Mouse (Mus musculus): ENCODE measurements around the gene Amn. TPM values are rescaled to one million over a fixed set of nuclear protein-coding genes. Genes with fewer than 3 reads are reported as not detected.

Gene Amn
- polyA plus RNA-seq (2015; fragmentation: Nextera tagmentation; extraction: Ambion mirVana) = 1.9 and 2.0 TPM in 2 replicates

DNA sequence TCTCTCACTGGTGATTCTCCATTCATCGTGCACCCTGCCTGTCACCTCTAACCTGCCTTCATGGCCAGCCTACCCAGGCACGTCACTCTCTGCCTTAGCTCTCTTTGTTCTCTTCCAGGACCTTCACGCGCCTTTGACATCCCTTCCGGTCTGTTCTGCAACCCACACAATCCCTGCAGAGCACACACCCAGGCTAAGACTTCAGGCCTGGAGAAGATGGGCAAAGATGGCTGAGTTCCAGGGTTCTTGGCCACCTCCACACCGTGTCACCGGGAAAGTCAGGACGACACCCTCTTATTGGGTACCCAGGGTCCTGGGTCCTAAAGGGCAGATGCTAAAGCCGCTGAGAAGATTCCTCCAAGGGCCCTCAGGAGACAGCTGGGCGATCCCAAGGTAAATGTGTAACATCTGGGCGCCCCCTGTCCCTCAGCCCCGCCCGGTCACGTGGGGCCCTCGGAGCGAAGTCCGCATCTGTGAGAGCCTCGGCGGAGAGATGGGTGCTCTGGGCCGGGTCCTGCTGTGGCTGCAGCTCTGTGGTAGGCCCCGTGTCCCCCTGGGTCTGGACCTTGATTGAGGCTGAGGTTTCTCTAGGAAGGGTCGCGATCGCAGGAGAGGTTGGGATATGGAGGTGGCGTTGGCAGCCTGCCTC lies at the start of gene Amn:
Amn (plus strand) TSS at position 467 of the 649 bp plus-strand sequence.
- H3K9me3 ChIP-seq = no peaks in the 10 kb centered on the region
- no peak for ATAC-seq
- peaks cover 69% of the 10 kb centered on the region for H3K27me3 ChIP-seq
- H3K4me1 ChIP-seq (replicated peaks) = peaks cover 27% of the 10 kb centered on the region
- 0 out of 2 replicates have a peak, but pooled peaks cover 6% of the 10 kb centered on the region for H3K36me3 ChIP-seq
- 44% methylated on average over 25 of the region's 25 CpGs for WGBS
- no peak within 1 kb of the TSS for H3K27ac ChIP-seq
- no peak within 1 kb of the TSS for H3K9ac ChIP-seq (replicated peaks)
- H3K4me3 ChIP-seq (replicated peaks) = no peak within 1 kb of the TSS
- H3K4me2 ChIP-seq (replicated peaks) = no peak within 1 kb of the TSS

DNA sequence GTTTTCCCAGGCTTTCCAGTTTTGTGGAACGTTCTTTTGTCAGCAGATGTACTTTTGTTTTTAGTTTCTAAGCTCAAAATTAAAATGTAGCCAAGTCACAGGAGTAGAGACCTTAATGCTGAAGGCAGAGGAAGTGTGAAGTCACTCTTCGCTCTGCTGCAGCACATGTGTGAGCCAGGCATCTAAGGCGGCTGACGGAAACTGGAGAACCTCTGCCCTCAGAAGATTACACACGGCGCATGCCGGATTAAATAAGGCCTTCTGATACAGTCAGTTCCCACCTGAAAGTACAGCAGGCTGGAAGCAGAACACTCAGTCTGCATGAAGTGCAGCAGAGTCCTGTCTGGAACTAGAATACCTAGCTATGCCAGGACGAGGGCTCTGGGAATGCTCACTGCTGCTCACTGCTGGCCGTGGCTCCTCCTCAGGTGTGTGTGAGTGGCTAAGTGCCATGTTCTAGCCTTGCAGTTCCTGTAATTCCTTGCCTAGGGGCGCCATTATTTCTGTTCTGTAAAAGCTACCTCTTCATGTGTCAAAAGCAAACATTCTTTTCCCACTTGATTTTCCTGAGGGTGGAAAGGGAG lies 45.6 kb upstream of the Amn start:
- Histone ChIP-seq H3K27ac (no peak overlapping the region), H3K4me3 (replicated peaks) (no peak overlapping the region), H3K4me1 (replicated peaks) (no peaks in the 10 kb centered on the region), H3K9ac (replicated peaks) (no peak overlapping the region), H3K4me2 (replicated peaks) (no peak overlapping the region), H3K27me3 (no peaks in the 10 kb centered on the region), H3K9me3 (peaks cover 8% of the 10 kb centered on the region; the same call in 1 of the 2 replicates), H3K36me3 (peaks cover 37% of the 10 kb centered on the region)
- ATAC-seq = no peak
- WGBS = 82% methylated on average over 10 of the region's 10 CpGs

DNA sequence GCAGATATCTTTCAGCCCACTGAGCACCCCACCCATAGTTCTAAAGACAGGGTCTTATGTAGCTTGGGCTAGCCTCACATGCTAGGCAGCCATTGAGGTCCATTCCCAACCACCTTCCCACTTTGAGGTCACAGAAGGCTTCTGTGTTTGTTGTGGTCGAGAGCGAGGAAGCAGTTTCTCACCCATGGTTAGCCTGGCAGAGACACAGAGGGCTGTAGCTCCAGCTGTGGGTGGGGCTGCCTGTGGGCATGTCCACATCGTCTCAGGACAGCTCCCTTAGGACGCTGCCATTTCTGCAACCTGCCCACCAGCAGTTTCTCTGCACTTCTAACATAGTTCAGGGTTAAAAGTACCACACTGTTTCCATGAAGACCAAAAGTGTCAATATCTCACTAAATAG lies 43.5 kb upstream of the Amn start:
- Histone ChIP-seq H3K36me3 (peaks cover 16% of the 10 kb centered on the region), H3K9ac (replicated peaks) (no peak overlapping the region), H3K27me3 (no peaks in the 10 kb centered on the region), H3K4me3 (replicated peaks) (no peak overlapping the region), H3K27ac (no peak overlapping the region), H3K4me2 (replicated peaks) (no peak overlapping the region), H3K9me3 (peaks cover 1% of the 10 kb centered on the region; the same call in 1 of the 2 replicates), H3K4me1 (replicated peaks) (no peaks in the 10 kb centered on the region)
- no peak for ATAC-seq
- 78% methylated on average over 4 of the region's 4 CpGs for WGBS

DNA sequence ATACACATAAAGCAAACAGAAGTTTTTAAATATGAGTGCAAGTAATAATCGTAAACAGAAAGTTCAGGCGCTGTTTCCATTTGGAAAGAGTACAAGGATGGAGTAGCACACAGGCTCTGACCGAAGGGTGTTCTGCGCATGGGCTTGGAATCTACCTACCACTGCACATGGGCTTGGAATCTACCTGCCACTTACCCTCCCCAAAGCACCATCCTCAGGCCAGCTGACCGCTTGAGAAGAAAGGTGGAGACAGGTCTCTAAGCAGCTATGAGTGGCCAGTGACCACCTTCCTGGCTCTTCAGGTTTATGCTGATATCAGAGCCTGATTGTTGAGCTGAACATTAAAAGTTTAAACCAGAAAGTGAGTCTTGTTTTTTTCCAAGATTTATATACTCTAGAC lies 42.4 kb upstream of the Amn start:
- no peak for ATAC-seq
- no peaks in the 10 kb centered on the region for H3K4me1 ChIP-seq (replicated peaks)
- no peaks in the 10 kb centered on the region for H3K27me3 ChIP-seq
- H3K9ac ChIP-seq (replicated peaks) = no peak overlapping the region
- H3K4me2 ChIP-seq (replicated peaks) = no peak overlapping the region
- H3K9me3 ChIP-seq = no peaks in the 10 kb centered on the region
- WGBS = 98% methylated on average over 5 of the region's 5 CpGs
- no peak overlapping the region for H3K4me3 ChIP-seq (replicated peaks)
- H3K27ac ChIP-seq = no peak overlapping the region
- 0 out of 2 replicates have a peak, but pooled peaks cover 8% of the 10 kb centered on the region for H3K36me3 ChIP-seq

DNA sequence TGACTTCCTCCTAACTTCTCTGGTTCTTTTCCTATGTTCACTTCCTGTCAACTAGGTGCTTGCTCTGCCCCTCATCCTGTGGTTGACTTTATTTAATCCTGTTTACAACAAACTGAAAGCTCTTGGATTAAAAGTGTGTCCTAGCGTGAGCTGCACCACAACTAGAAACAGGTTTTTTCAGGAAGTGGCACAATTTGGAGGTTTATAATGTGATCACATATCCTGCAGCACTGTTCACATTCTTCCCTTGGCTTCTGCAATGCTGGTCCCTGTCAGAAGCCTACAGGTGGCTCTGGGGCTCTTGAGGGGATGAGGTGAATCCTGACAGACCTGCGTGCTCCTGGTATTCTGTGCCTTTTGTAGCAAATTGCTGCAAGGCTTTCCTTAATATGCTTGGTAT lies 40.1 kb upstream of the Amn start:
- ATAC-seq = no peak
- Histone ChIP-seq H3K27me3 (no peaks in the 10 kb centered on the region), H3K4me1 (replicated peaks) (no peaks in the 10 kb centered on the region), H3K4me3 (replicated peaks) (no peak overlapping the region), H3K4me2 (replicated peaks) (no peak overlapping the region), H3K36me3 (peaks cover 16% of the 10 kb centered on the region; the same call in 1 of the 2 replicates), H3K27ac (no peak overlapping the region), H3K9ac (replicated peaks) (no peak overlapping the region), H3K9me3 (no peaks in the 10 kb centered on the region)
- WGBS = 90% methylated on average over 2 of the region's 2 CpGs

DNA sequence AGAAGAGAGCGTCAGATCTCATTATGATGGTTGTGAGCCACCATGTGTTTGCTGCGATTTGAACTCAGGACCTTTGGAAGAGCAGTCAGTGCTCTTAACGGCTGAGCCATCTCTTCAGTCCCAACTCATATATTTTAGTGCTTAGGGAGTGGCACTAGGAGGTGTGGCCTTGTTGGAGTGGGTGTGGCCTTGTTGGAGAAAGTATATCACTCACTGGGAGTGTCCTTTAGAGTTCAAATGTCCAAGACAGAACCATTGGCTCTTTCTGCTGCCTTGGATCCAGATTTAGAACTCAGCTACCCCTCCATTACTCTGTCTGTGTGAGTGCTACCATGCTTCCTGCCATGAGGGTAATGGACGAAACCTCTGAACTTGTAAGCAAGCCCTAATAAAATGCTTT lies 37.1 kb upstream of the Amn start:
- H3K4me3 ChIP-seq (replicated peaks) = no peak overlapping the region
- no peaks in the 10 kb centered on the region for H3K4me1 ChIP-seq (replicated peaks)
- no peak for ATAC-seq
- no peak overlapping the region for H3K4me2 ChIP-seq (replicated peaks)
- no peaks in the 10 kb centered on the region for H3K27me3 ChIP-seq
- no peaks in the 10 kb centered on the region for H3K9me3 ChIP-seq
- no peak overlapping the region for H3K27ac ChIP-seq
- H3K9ac ChIP-seq (replicated peaks) = no peak overlapping the region
- 95% methylated on average over 4 of the region's 4 CpGs for WGBS
- peaks cover 25% of the 10 kb centered on the region for H3K36me3 ChIP-seq

DNA sequence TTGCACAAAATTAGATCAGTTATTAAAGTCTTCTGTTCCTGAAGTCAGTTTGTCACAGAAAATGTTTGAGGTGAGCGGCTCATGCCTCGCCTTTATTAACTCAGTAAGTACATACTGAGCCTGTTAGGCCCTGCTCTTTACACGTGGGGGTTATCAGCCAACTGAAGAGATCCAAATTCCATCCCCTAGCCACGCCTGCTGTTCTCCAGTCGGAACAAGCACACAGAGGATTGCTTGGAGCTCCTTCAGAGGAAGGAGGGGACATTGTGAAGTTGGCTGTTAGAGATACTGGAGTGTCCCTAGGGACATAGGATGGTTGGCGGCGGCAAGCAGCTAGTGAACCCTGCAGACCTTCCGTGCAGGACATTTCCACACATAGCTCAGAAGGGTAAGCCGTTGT lies 36.5 kb upstream of the Amn start:
- Histone ChIP-seq H3K27me3 (no peaks in the 10 kb centered on the region), H3K27ac (no peak overlapping the region), H3K36me3 (peaks cover 30% of the 10 kb centered on the region), H3K4me2 (replicated peaks) (no peak overlapping the region), H3K4me1 (replicated peaks) (no peaks in the 10 kb centered on the region), H3K9ac (replicated peaks) (no peak overlapping the region), H3K4me3 (replicated peaks) (no peak overlapping the region), H3K9me3 (no peaks in the 10 kb centered on the region)
- ATAC-seq = no peak
- WGBS = 89% methylated on average over 9 of the region's 9 CpGs

DNA sequence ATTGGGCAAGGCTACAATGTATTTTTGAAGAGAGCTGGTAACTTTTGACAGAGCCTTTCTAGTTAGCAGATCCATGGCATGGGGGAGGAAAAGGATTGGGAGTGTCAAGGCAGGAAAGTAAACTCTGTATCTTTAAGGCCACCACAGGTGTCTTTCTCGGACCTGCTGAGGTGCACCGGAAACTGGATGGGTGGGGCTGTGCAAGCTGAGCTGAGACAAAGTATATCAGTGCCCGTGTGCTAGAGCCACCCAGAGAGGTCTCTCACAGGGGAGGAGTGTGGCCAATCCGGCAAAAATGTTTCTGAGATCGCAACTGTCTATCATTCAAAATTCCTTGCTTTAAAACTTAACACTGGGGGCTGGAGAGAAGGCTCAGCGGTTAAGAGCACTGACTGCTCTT lies 35.3 kb upstream of the Amn start:
- no peaks in the 10 kb centered on the region for H3K4me1 ChIP-seq (replicated peaks)
- no peak overlapping the region for H3K27ac ChIP-seq
- no peak overlapping the region for H3K4me3 ChIP-seq (replicated peaks)
- H3K9me3 ChIP-seq = no peaks in the 10 kb centered on the region
- H3K4me2 ChIP-seq (replicated peaks) = no peak overlapping the region
- peaks cover 36% of the 10 kb centered on the region for H3K36me3 ChIP-seq
- no peak for ATAC-seq
- H3K9ac ChIP-seq (replicated peaks) = no peak overlapping the region
- H3K27me3 ChIP-seq = no peaks in the 10 kb centered on the region
- WGBS = 94% methylated on average over 6 of the region's 6 CpGs

DNA sequence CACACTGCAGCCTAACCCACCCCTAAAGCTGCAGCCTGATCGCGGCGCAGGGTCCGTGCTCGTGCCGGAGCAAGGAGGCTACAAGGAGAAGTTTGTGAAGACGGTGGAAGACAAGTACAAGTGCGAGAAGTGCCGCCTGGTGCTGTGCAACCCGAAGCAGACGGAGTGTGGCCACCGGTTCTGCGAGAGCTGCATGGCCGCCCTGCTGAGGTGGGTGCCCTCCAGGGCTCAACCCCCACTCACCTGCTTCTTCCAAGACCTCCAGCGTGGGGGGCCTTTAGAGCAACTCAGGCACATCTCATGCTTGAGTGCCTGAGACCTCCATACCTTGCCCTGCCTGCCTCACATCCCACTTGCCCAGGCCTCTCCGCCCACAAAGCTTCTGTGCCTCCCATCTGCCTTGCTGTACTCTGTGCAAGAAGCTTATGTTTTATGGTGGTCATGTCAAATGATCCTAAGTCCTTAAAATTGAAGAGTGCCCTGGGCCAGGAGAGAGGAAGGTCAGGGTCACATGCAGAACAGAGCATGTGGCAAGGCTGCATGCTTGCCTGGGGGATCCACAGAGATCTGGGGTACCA lies 33.2 kb upstream of the Amn start:
- no peaks in the 10 kb centered on the region for H3K4me1 ChIP-seq (replicated peaks)
- whole genome bisulfite sequencing = 94% methylated on average over 16 of the region's 16 CpGs
- H3K9ac ChIP-seq (replicated peaks) = no peak overlapping the region
- no peak overlapping the region for H3K4me3 ChIP-seq (replicated peaks)
- ATAC-seq = no peak
- H3K27ac ChIP-seq = no peak overlapping the region
- no peaks in the 10 kb centered on the region for H3K9me3 ChIP-seq
- H3K27me3 ChIP-seq = no peaks in the 10 kb centered on the region
- no peak overlapping the region for H3K4me2 ChIP-seq (replicated peaks)
- peaks cover 48% of the 10 kb centered on the region for H3K36me3 ChIP-seq

DNA sequence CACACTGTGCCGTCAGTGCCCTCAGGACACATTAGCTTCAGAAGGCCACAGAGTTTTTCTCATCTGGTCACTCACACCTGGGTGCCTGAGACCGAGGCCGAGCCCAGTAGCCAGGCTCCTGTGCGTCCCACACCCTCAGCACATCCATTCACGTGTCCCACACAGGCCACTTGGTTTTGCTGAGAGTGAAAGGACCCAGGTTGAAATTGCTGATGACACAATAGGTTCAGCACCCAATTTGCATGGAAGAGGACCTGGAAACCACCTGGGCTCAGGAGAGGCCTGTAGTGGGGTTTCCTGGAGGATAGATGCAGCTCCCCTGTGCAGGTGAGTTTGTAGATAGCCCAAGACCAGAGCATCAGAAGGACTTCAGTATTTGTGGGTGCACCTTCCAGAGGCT lies 32.5 kb upstream of the Amn start:
- Histone ChIP-seq H3K4me1 (replicated peaks) (no peaks in the 10 kb centered on the region), H3K27me3 (no peaks in the 10 kb centered on the region), H3K4me3 (replicated peaks) (no peak overlapping the region), H3K27ac (no peak overlapping the region), H3K9ac (replicated peaks) (no peak overlapping the region), H3K4me2 (replicated peaks) (no peak overlapping the region), H3K36me3 (peaks cover 54% of the 10 kb centered on the region), H3K9me3 (no peaks in the 10 kb centered on the region)
- no peak for ATAC-seq
- 93% methylated on average over 5 of the region's 5 CpGs for WGBS

DNA sequence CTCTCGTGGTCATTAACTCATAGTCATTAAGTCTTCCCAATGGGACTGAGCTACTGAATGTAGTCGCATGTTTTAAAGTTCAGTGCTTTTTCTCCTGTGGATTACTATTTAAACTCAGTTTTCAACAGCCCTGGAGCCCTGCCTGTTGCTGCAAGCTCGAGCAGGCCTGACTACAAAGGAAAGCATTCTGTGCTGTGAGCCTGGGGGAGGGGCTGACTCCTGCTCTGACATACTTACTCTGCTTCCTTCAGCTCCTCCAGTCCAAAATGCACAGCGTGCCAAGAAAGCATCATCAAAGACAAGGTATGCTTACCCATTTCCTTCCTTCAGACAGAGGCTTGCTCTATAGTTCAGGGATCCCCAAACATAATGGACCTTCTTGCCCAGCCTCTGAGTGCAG lies 32.1 kb upstream of the Amn start:
- Histone ChIP-seq H3K27ac (no peak overlapping the region), H3K4me2 (replicated peaks) (no peak overlapping the region), H3K9me3 (no peaks in the 10 kb centered on the region), H3K4me1 (replicated peaks) (no peaks in the 10 kb centered on the region), H3K27me3 (no peaks in the 10 kb centered on the region), H3K4me3 (replicated peaks) (no peak overlapping the region), H3K36me3 (peaks cover 58% of the 10 kb centered on the region), H3K9ac (replicated peaks) (no peak overlapping the region)
- no peak for ATAC-seq
- 60% methylated on average over 4 of the region's 4 CpGs for WGBS

DNA sequence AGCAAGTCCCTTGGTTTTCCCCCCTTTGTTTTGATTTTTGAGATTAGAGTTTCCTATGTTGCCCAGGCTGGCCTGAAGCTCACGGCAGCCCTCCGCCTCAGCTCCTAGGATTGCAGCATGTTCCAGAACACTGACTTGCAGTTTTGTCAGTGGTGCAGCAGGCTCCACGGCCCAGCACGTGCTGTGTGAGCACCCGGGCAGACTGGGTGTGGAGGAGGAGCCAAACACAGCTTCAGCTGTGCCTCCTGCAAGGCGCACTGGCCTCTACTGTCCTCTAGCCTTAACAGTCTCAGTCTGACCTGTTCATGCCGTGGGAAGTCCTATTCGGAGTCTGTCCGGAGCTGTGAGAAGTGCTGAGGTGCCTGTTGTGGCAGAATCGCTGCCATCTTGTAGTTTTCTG lies 31.0 kb upstream of the Amn start:
- WGBS = 93% methylated on average over 10 of the region's 10 CpGs
- peaks cover 63% of the 10 kb centered on the region for H3K36me3 ChIP-seq

More for the DNA sequence above, 31.0 kb upstream of the Amn start:
- no peak for ATAC-seq
- Histone ChIP-seq H3K9ac (replicated peaks) (no peak overlapping the region), H3K9me3 (no peaks in the 10 kb centered on the region), H3K4me1 (replicated peaks) (no peaks in the 10 kb centered on the region), H3K4me3 (replicated peaks) (no peak overlapping the region), H3K4me2 (replicated peaks) (no peak overlapping the region), H3K27ac (no peak overlapping the region), H3K27me3 (no peaks in the 10 kb centered on the region)
